Mouse (Mus musculus) MEL (cell line): ENCODE measurements at regions not wholly inside any gene's neighbourhood (a gene's known extent, or its start where the extent isn't known, plus 50 kb on each side); places are given as distances from the start of the nearest gene placed in this dataset.

ENCODE experiments used
- DNase-seq: peaks from one replicate; pipeline ENCODE4 v3.0.0; 2011; ENCODE audit warnings: low read depth, low spot score
- H3K27ac ChIP-seq: 2 replicates; pipeline ENCODE4 v1.5.1; 2012; ENCODE audit warnings: low read depth, mild to moderate bottlenecking, control low read depth, low read length, moderate library complexity; ENCODE audit not compliant: control insufficient read depth
- H3K27me3 ChIP-seq, 2 experiments: fragments of 150-350 bp in 1 of 2; sonication (generic) in 1 of 2; 2 replicates each; pipeline ENCODE4 v1.6.1; 2012; ENCODE audit warnings: low read length in 2 of 2, mild to moderate bottlenecking in 2 of 2, improper control_type of control experiment in 1 of 2, moderate library complexity in 1 of 2; ENCODE audit not compliant: insufficient read depth in 2 of 2, control insufficient read depth in 1 of 2
- H3K36me3 ChIP-seq, 2 experiments: 2 replicates each; pipeline ENCODE4 v1.6.1; 2012 to 2014; ENCODE audit warnings: low read length in 2 of 2, improper control_type of control experiment in 1 of 2, inconsistent platforms in 1 of 2, mild to moderate bottlenecking in 1 of 2; ENCODE audit not compliant: insufficient read depth in 2 of 2, control insufficient read depth in 1 of 2
- H3K4me1 ChIP-seq, 2 experiments: fragments of 150-350 bp in 1 of 2; sonication (generic) in 1 of 2; 2 replicates each; pipeline ENCODE4 v1.6.1; 2012; ENCODE audit warnings: low read length in 2 of 2, improper control_type of control experiment in 1 of 2, mild to moderate bottlenecking in 1 of 2; ENCODE audit not compliant: insufficient read depth in 2 of 2, control insufficient read depth in 1 of 2
- H3K4me3 ChIP-seq, 2 experiments: fragments of 150-350 bp in 1 of 2; sonication (generic) in 1 of 2; 2 replicates each; pipeline ENCODE4 v1.5.1; 2012; ENCODE audit warnings: low read depth in 2 of 2, low read length in 2 of 2, mild to moderate bottlenecking in 2 of 2, moderate library complexity in 2 of 2, control low read depth in 1 of 2, improper control_type of control experiment in 1 of 2; ENCODE audit not compliant: control insufficient read depth in 1 of 2, insufficient read depth in 1 of 2
- H3K79me2 ChIP-seq: 2 replicates; pipeline ENCODE4 v1.6.1; 2012; ENCODE audit warnings: mild to moderate bottlenecking, low read length, moderate library complexity; ENCODE audit not compliant: control insufficient read depth, poor library complexity, insufficient read depth
- H3K9ac ChIP-seq: 2 replicates; pipeline ENCODE4 v1.6.1; 2012; ENCODE audit warnings: low read depth, mild to moderate bottlenecking, control low read depth, low read length, moderate library complexity; ENCODE audit not compliant: control insufficient read depth, poor library complexity, severe bottlenecking
- H3K9me3 ChIP-seq: fragments of 150-350 bp; sonication (generic); replicated peaks from 2 replicates; pipeline ENCODE4 v1.6.1; 2012; ENCODE audit warnings: mild to moderate bottlenecking, low read length, improper control_type of control experiment, moderate library complexity; ENCODE audit not compliant: insufficient read depth
- BHLHE40 ChIP-seq: IDR thresholded peaks from 2 replicates; pipeline ENCODE4 v1.6.1; 2012; ENCODE audit warnings: low read depth, mild to moderate bottlenecking, inconsistent platforms, low read length, improper control_type of control experiment, borderline replicate concordance
- CHD1 ChIP-seq: IDR thresholded peaks from 2 replicates; pipeline ENCODE4 v1.6.1; 2012; ENCODE audit warnings: low read depth, mild to moderate bottlenecking, inconsistent platforms, low read length, improper control_type of control experiment
- CHD2 ChIP-seq: IDR thresholded peaks from 2 replicates; pipeline ENCODE4 v1.6.1; 2011; ENCODE audit warnings: low read length, improper control_type of control experiment
- CTCF ChIP-seq, 3 experiments: IDR thresholded peaks in 2 of 3; conservative IDR thresholded peaks in 1 of 3; 2 replicates each; pipeline ENCODE4 v1.5.1; 2011 to 2012; ENCODE audit warnings: low read length in 3 of 3, low read depth in 2 of 3, mild to moderate bottlenecking in 2 of 3, improper control_type of control experiment in 1 of 3, inconsistent platforms in 1 of 3, mixed read lengths in 1 of 3, moderate library complexity in 1 of 3; ENCODE audit not compliant: control insufficient read depth in 1 of 3, insufficient read depth in 1 of 3, poor library complexity in 1 of 3, severe bottlenecking in 1 of 3
- E2F4 ChIP-seq: IDR thresholded peaks from 2 replicates; pipeline ENCODE4 v1.6.1; 2011; ENCODE audit warnings: low read depth, low read length, improper control_type of control experiment, borderline replicate concordance
- ELF1 ChIP-seq: IDR thresholded peaks from 2 replicates; pipeline ENCODE4 v1.6.1; 2014; ENCODE audit warnings: low read depth, mild to moderate bottlenecking, inconsistent platforms, low read length, improper control_type of control experiment, moderate library complexity
- EP300 ChIP-seq, 2 experiments: IDR thresholded peaks; 2 replicates each; pipeline ENCODE4 v1.6.1; 2011; ENCODE audit warnings: improper control_type of control experiment in 2 of 2, low read length in 2 of 2, low read depth in 1 of 2, mild to moderate bottlenecking in 1 of 2
- ETS1 ChIP-seq: IDR thresholded peaks from 2 replicates; pipeline ENCODE4 v1.6.1; 2012; ENCODE audit warnings: low read depth, mild to moderate bottlenecking, inconsistent platforms, low read length, improper control_type of control experiment, moderate library complexity
- GATA1 ChIP-seq: IDR thresholded peaks from 2 replicates; pipeline ENCODE4 v1.6.1; 2011; ENCODE audit warnings: low read depth, low read length, improper control_type of control experiment
- KAT2A ChIP-seq: conservative IDR thresholded peaks from 2 replicates; pipeline ENCODE4 v1.6.1; 2012; ENCODE audit warnings: low read depth, low read length, improper control_type of control experiment, inconsistent platforms
- MAFK ChIP-seq: IDR thresholded peaks from 2 replicates; pipeline ENCODE4 v1.6.1; 2011; ENCODE audit warnings: low read depth, mild to moderate bottlenecking, low read length, improper control_type of control experiment, borderline replicate concordance
- MAZ ChIP-seq: IDR thresholded peaks from 2 replicates; pipeline ENCODE4 v1.6.1; 2012; ENCODE audit warnings: low read depth, mild to moderate bottlenecking, inconsistent platforms, low read length, improper control_type of control experiment
- MEF2A ChIP-seq: IDR thresholded peaks from 2 replicates; pipeline ENCODE4 v1.6.1; 2014; ENCODE audit warnings: low read depth, mild to moderate bottlenecking, inconsistent platforms, low read length, improper control_type of control experiment; ENCODE audit not compliant: poor library complexity, insufficient replicate concordance, severe bottlenecking; ENCODE audit errors: extremely low read depth
- MXI1 ChIP-seq: IDR thresholded peaks from 2 replicates; pipeline ENCODE4 v1.6.1; 2011; ENCODE audit warnings: mild to moderate bottlenecking, low read depth, low read length, improper control_type of control experiment
- NRF1 ChIP-seq: IDR thresholded peaks from 2 replicates; pipeline ENCODE4 v1.6.1; 2014; ENCODE audit warnings: low read depth, mild to moderate bottlenecking, inconsistent platforms, low read length, improper control_type of control experiment, moderate library complexity; ENCODE audit not compliant: poor library complexity, insufficient read depth, severe bottlenecking
- POLR2A ChIP-seq, 2 experiments: IDR thresholded peaks; 2 replicates each; pipeline ENCODE4 v1.6.1; 2011 to 2012; ENCODE audit warnings: low read length in 2 of 2, mild to moderate bottlenecking in 2 of 2, control low read depth in 1 of 2, improper control_type of control experiment in 1 of 2, low read depth in 1 of 2, moderate library complexity in 1 of 2; ENCODE audit not compliant: control insufficient read depth in 1 of 2, insufficient read depth in 1 of 2, poor library complexity in 1 of 2
- POLR2AphosphoS2 ChIP-seq: IDR thresholded peaks from 2 replicates; pipeline ENCODE4 v1.6.1; 2011; ENCODE audit warnings: low read length, improper control_type of control experiment
- POLR2AphosphoS5 ChIP-seq: IDR thresholded peaks from 2 replicates; pipeline ENCODE4 v1.6.1; 2012; ENCODE audit warnings: low read depth, borderline replicate concordance, mild to moderate bottlenecking, inconsistent platforms, low read length, moderate library complexity, mixed read lengths
- SMC3 ChIP-seq: IDR thresholded peaks from 2 replicates; pipeline ENCODE4 v1.6.1; 2011; ENCODE audit warnings: low read depth, low read length, improper control_type of control experiment
- TBP ChIP-seq: IDR thresholded peaks from 2 replicates; pipeline ENCODE4 v1.8.0; 2011; ENCODE audit warnings: low read depth, low read length, improper control_type of control experiment
- UBTF ChIP-seq: IDR thresholded peaks from 2 replicates; pipeline ENCODE4 v1.6.1; 2012; ENCODE audit warnings: low read depth, mild to moderate bottlenecking, inconsistent platforms, low read length, improper control_type of control experiment, moderate library complexity, borderline replicate concordance; ENCODE audit not compliant: insufficient read depth
- USF1 ChIP-seq: IDR thresholded peaks from 2 replicates; pipeline ENCODE4 v1.6.1; 2014; ENCODE audit warnings: low read depth, mild to moderate bottlenecking, inconsistent platforms, low read length, improper control_type of control experiment, moderate library complexity
- ZC3H11A ChIP-seq: IDR thresholded peaks from 2 replicates; pipeline ENCODE4 v1.6.1; 2012; ENCODE audit warnings: low read depth, mild to moderate bottlenecking, inconsistent platforms, low read length, improper control_type of control experiment
- ZKSCAN1 ChIP-seq: IDR thresholded peaks from 2 replicates; pipeline ENCODE4 v1.6.1; 2012; ENCODE audit warnings: low read depth, mild to moderate bottlenecking, inconsistent platforms, low read length, improper control_type of control experiment, moderate library complexity
- ZMIZ1 ChIP-seq: IDR thresholded peaks from 2 replicates; pipeline ENCODE4 v1.6.1; 2012; ENCODE audit warnings: low read depth, mild to moderate bottlenecking, inconsistent platforms, low read length, improper control_type of control experiment, moderate library complexity
- ZNF384 ChIP-seq: IDR thresholded peaks from 2 replicates; pipeline ENCODE4 v1.6.1; 2012; ENCODE audit warnings: low read depth, mild to moderate bottlenecking, inconsistent platforms, low read length, improper control_type of control experiment

GRCm38 (mm10) chr3:70384235-70384634, 376.8 kb downstream of the Otol1 start:
- TF ChIP-seq CHD2 (no peak), USF1 (no peak), BHLHE40 (no peak), ELF1 (no peak), POLR2AphosphoS2 (no peak), ZNF384 (no peak), MAZ (no peak), ZC3H11A (no peak), NRF1 (no peak), EP300 (IDR thresholded peaks at IDR 0.05; ENCODE audit: low read depth in 1 of 2, low read length in 2 of 2) (no peak), ETS1 (no peak), POLR2A (IDR thresholded peaks at IDR 0.05; ENCODE audit: control insufficient read depth in 1 of 2, insufficient read depth in 1 of 2, low read depth in 1 of 2, low read length in 2 of 2, poor library complexity in 1 of 2) (no peak), SMC3 (no peak), ZKSCAN1 (no peak), E2F4 (no peak)
- TF ChIP-seq, all 39 proteins: peak for 0
- no peaks in the 10 kb centered on the region for H3K9me3 ChIP-seq
- no peaks in the 10 kb centered on the region for H3K36me3 ChIP-seq
- no peaks in the 10 kb centered on the region for H3K4me1 ChIP-seq
- no peak overlapping the region for H3K4me3 ChIP-seq
- H3K27me3 ChIP-seq = no peaks in the 10 kb centered on the region
- no peaks in the 10 kb centered on the region for H3K79me2 ChIP-seq
- no peak overlapping the region for H3K27ac ChIP-seq
- DNase-seq = no peak
- no peak overlapping the region for H3K9ac ChIP-seq

GRCm38 (mm10) chr3:70385961-70386360, 378.5 kb downstream of the Otol1 start:
- no peak for TF ChIP-seq ZMIZ1
- no peak for TF ChIP-seq GATA1
- Histone ChIP-seq H3K9me3 (no peaks in the 10 kb centered on the region), H3K27me3 (no peaks in the 10 kb centered on the region), H3K27ac (no peak overlapping the region), H3K36me3 (no peaks in the 10 kb centered on the region), H3K4me1 (no peaks in the 10 kb centered on the region), H3K79me2 (no peaks in the 10 kb centered on the region), H3K9ac (no peak overlapping the region), H3K4me3 (no peak overlapping the region)
- no peak for DNase-seq

DNA sequence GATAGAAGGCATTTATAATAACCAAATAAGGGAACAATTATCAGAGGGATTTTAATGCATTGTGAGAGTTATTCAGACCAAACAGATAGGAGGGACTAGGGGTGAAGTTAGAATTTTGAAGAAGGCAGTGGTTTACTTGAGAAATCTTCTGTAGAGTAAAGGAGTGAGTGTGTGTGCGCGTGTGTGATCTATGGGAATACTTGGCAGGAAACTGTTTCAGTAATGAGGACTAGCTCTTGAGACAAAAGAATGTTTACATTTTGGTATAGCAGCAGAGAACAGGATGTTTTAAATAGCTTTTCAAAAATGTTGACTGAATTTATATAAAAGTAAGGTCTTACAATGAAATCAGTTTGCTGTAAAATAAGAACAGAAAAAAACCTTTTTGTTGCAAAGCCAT, 393.8 kb downstream of the Otol1 start:
- Histone ChIP-seq H3K36me3 (no peaks in the 10 kb centered on the region), H3K79me2 (no peaks in the 10 kb centered on the region), H3K9me3 (no peaks in the 10 kb centered on the region), H3K4me3 (no peak overlapping the region), H3K9ac (no peak overlapping the region), H3K27ac (no peak overlapping the region), H3K27me3 (no peaks in the 10 kb centered on the region), H3K4me1 (no peaks in the 10 kb centered on the region)
- no peak for TF ChIP-seq POLR2AphosphoS5
- TF ChIP-seq POLR2A (IDR thresholded peaks at IDR 0.05; ENCODE audit: control insufficient read depth in 1 of 2, insufficient read depth in 1 of 2, low read depth in 1 of 2, low read length in 2 of 2, poor library complexity in 1 of 2) = no peak
- no peak for TF ChIP-seq TBP
- TF ChIP-seq BHLHE40 = no peak
- no peak for TF ChIP-seq MXI1
- TF ChIP-seq EP300 (IDR thresholded peaks at IDR 0.05; ENCODE audit: low read depth in 1 of 2, low read length in 2 of 2) = no peak
- TF ChIP-seq MAFK = no peak
- no peak for TF ChIP-seq CHD1
- TF ChIP-seq KAT2A = no peak
- TF ChIP-seq CTCF (IDR thresholded peaks at IDR 0.05 in 2 of 3, conservative IDR thresholded peaks at IDR 0.05 in 1 of 3; ENCODE audit: control insufficient read depth in 1 of 3, insufficient read depth in 1 of 3, low read depth in 2 of 3, low read length in 3 of 3, poor library complexity in 1 of 3, severe bottlenecking in 1 of 3) = no peak
- TF ChIP-seq USF1 = no peak
- TF ChIP-seq UBTF = no peak
- no peak for TF ChIP-seq MEF2A
- no peak for DNase-seq
